Mouse (Mus musculus) hindbrain, embryonic 14.5 days (tissue): ENCODE results near the gene Ak5. TPM values are rescaled to one million over a fixed set of nuclear protein-coding genes. Genes with fewer than 3 reads are reported as not detected.
"Not testable (repeated sequence)": the region's sequence is repeated elsewhere in the genome, so short reads cannot be mapped to it uniquely, and the experiment has no call there.

Experiments
- ATAC-seq: fragments of 200-750 bp; cut with Nextera tagmentation; 2 replicates; pipeline ENCODE4 v1.8.0; 2017; ENCODE audit warnings: moderate number of reproducible peaks, mild to moderate bottlenecking, moderate TSS enrichment, moderate library complexity; ENCODE audit not compliant: low FRiP score
- DNase-seq: peaks from one replicate; pipeline ENCODE4 v3.0.0-alpha.2; 2015; ENCODE audit warnings: low spot score
- H3K27ac ChIP-seq: fragments of 300-500 bp; sonication (generic); 2 replicates; pipeline ENCODE4 v1.5.1; 2014; ENCODE audit warnings: mild to moderate bottlenecking, moderate library complexity
- H3K27me3 ChIP-seq: fragments of 300-500 bp; sonication (generic); 2 replicates; pipeline ENCODE4 v1.6.1; 2014; ENCODE audit warnings: mild to moderate bottlenecking, low read length, mixed read lengths; ENCODE audit not compliant: control insufficient read depth, insufficient read depth
- H3K36me3 ChIP-seq: fragments of 300-500 bp; sonication (generic); replicated peaks from 2 replicates; pipeline ENCODE4 v1.6.1; 2014; ENCODE audit not compliant: control insufficient read depth, insufficient read depth
- H3K4me1 ChIP-seq: fragments of 300-500 bp; sonication (generic); replicated peaks from 2 replicates; pipeline ENCODE4 v1.6.1; 2014; ENCODE audit warnings: antibody characterized with exemption, low read length, mixed read lengths; ENCODE audit not compliant: control insufficient read depth, insufficient read depth
- H3K4me2 ChIP-seq: fragments of 300-500 bp; sonication (generic); replicated peaks from 2 replicates; pipeline ENCODE4 v1.6.1; 2014; ENCODE audit warnings: mild to moderate bottlenecking, moderate library complexity
- H3K4me3 ChIP-seq: fragments of 300-500 bp; sonication (generic); replicated peaks from 2 replicates; pipeline ENCODE4 v1.5.1; 2014; ENCODE audit warnings: mild to moderate bottlenecking, low read length
- H3K9ac ChIP-seq: fragments of 300-500 bp; sonication (generic); 2 replicates; pipeline ENCODE4 v1.6.1; 2014
- H3K9me3 ChIP-seq: fragments of 300-500 bp; sonication (generic); 2 replicates; pipeline ENCODE4 v1.6.1; 2016; ENCODE audit warnings: low read length; ENCODE audit not compliant: control insufficient read depth
- WGBS: fragments of 180-500 bp; shearing (Covaris S2); extraction: QIAGEN DNeasy Blood & Tissue Kit; methylation state at CpG from one replicate; pipeline ENCODE4 v1.1.7; 2014; 5-methylcytosine and 5-hydroxymethylcytosine counted together
- polyA plus RNA-seq: library from polyadenylated mRNA; unstranded; fragments of >200 nt; fragmentation: Nextera tagmentation; extraction: Ambion mirVana; gene quantifications from 2 replicates; pipeline ENCODE4 v1.2.1, GENCODE M21; 2014

Gene Ak5
- polyA plus RNA-seq, 1 experiment from 2014 or later: 14.1 TPM

DNA sequence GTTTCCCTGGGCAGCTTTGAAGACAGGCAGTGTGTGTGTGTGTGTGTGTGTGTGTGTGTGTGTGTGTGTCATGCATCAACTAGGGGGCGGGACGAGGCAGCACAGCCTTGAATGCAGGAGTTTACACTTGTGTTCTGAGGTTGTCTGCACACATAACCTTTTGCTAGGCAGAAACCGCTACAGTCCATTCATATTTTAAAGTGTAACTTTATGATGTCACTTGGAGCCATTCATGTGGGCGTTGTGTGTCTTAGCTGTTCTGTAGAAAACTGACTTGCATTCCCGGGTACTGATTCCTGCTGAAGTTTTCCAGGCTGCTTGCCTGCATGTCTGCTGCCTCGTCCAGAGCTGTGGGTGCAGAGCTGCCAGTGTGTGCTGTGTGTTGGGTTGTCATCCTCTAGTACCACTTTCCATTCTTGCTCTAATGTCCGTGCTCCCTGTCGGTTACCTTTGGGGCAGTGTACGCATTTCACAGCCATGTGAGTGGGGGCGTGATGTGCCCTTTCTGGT is 206.1 kb downstream of the Ak5 start:
- DNase-seq (no peak), ATAC-seq (no peak)
- Histone ChIP-seq H3K4me2 (no peak overlapping the region), H3K9ac (no peak overlapping the region), H3K27me3 (no peaks in the 10 kb centered on the region), H3K4me1 (no peaks in the 10 kb centered on the region), H3K27ac (no peak overlapping the region), H3K36me3 (peaks cover 30% of the 10 kb centered on the region), H3K9me3 (no peaks in the 10 kb centered on the region), H3K4me3 (no peak overlapping the region)
- 91% methylated on average over 10 of the region's 10 CpGs for WGBS

DNA sequence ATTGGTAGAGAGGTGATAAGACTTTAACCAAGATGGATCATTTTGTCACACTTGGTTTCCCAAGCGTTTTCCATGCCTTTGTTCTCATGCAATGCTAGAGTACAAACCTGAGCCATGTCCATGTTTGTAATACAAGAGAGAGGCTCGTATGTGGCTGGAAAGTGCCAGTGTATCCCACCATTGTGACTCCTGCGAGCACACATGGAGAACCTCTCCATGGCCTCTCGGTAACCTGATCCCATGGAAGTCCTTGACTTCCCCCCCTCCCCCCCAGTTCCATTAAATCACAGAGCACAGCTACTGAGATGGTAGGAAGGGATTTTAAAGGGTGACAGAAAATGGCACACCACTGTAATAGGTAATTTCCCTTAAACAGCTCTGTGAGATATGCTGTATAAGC is 207.4 kb downstream of the Ak5 start:
- no peak overlapping the region for H3K27ac ChIP-seq
- H3K9ac ChIP-seq: no peak overlapping the region
- H3K27me3 ChIP-seq: no peaks in the 10 kb centered on the region
- H3K4me2 ChIP-seq: no peak overlapping the region
- no peak for DNase-seq
- WGBS: 69% methylated on average over 4 of the region's 4 CpGs
- no peaks in the 10 kb centered on the region for H3K4me1 ChIP-seq
- H3K4me3 ChIP-seq: no peak overlapping the region
- no peak for ATAC-seq
- H3K9me3 ChIP-seq: no peaks in the 10 kb centered on the region
- H3K36me3 ChIP-seq: peaks cover 43% of the 10 kb centered on the region

DNA sequence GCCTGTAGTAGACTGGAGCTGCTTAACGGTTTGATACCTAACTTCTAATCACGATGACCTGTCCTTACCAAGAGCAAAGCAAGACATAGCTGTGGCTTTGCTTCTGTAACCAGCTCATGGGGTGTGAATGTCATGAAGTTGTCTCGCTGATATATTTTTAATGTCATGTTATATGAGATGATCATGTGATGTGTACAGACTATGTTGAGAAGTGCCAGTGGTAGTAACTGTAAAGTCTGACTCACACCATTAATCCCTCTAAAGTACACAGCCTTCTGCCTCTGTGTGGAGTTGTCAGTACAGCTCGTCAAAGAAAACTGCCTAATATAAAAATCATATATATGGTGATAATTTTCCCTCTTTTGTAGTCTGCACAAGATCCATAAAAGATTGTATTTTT is 209.3 kb downstream of the Ak5 start:
- H3K27ac ChIP-seq, H3K27me3 ChIP-seq, H3K4me1 ChIP-seq, H3K9ac ChIP-seq, H3K9me3 ChIP-seq, H3K4me3 ChIP-seq, ATAC-seq, DNase-seq, H3K4me2 ChIP-seq: not testable (repeated sequence)
- 95% methylated on average over 4 of the region's 4 CpGs for WGBS
- H3K36me3 ChIP-seq: peaks cover 60% of the 10 kb centered on the region

DNA sequence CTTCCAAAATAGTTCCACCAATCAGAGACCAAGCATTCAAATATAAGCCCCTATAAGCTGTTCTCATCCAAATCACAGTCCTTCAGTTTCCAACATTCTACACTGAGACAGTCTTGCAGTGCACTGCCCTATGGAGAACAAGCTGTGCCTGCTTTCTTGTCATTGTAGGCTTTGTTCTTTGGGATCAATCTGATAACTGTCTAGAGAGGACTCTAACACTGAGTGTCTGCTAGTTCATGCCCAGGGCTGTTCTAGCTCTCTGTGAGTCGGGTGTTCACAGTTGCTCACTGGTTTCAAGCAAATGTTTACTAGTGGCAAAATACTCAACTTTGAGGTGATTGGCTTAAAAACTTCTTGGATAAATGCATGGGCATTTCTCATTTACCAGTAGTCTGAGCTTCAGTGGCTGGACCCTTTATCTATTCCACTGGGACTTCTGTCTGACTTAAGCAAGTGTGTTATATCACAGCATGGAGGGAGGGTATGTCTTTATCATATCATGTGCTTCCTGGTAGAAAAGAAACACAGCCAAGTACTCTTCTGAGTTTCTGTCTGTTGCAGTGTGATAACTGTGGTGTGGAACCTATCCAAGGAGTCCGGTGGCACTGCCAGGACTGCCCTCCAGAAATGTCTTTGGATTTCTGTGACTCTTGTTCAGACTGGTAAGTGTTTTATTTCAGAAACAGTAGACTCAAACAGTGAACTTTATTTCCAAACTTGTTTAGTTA is 210.7 kb downstream of the Ak5 start:
- no peak overlapping the region for H3K9ac ChIP-seq
- H3K36me3 ChIP-seq: peaks cover 66% of the 10 kb centered on the region
- H3K4me2 ChIP-seq: no peak overlapping the region
- no peak overlapping the region for H3K27ac ChIP-seq
- no peaks in the 10 kb centered on the region for H3K27me3 ChIP-seq
- no peaks in the 10 kb centered on the region for H3K4me1 ChIP-seq
- WGBS: 94% methylated on average over 2 of the region's 2 CpGs
- no peak overlapping the region for H3K4me3 ChIP-seq
- no peaks in the 10 kb centered on the region for H3K9me3 ChIP-seq
- no peak for ATAC-seq
- no peak for DNase-seq

DNA sequence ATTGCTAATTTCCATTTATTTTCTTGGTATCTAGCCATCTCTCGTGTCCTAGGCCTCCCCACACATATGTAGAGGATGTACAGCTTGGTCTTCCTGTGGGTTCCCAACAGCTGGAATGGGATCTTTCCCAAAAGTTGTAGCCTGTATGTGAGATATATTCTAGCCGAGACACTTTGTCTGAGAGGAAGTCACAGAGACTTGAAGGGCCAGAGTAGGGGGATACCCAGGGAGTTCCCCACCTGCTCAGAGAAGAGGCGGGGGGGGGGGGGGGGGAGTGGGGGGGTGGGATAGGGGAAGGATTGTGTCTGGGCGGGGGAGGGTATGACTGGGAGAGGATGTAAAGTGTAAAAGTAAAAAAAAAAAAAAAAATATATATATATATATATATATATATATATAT is 215.0 kb downstream of the Ak5 start:
- WGBS: 86% methylated on average over 3 of the region's 4 CpGs
- no peak overlapping the region for H3K9ac ChIP-seq
- no peaks in the 10 kb centered on the region for H3K27me3 ChIP-seq
- ATAC-seq: no peak
- H3K4me3 ChIP-seq: no peak overlapping the region
- no peaks in the 10 kb centered on the region for H3K4me1 ChIP-seq
- H3K27ac ChIP-seq: no peak overlapping the region
- peaks cover 75% of the 10 kb centered on the region for H3K36me3 ChIP-seq
- H3K9me3 ChIP-seq: no peaks in the 10 kb centered on the region
- H3K4me2 ChIP-seq: no peak overlapping the region
- DNase-seq: no peak

DNA sequence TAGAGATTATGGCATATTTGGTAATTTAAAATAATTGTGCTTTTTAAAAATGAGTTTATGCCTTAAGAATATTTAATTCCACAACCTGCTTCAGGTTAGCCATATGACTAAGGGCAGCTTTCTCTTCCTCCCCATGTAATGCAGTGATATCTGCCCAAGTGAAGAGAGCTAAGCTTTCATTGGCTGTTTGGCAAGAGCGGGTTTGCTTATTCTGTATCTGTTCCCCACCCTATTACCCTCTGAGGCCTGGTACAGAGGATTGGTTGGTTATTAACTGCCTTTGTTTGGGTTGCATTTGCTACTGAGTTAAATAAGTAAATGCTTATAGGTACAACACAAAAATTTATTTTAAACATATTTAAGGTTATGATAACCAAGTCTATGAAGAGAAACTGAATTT is 221.2 kb downstream of the Ak5 start:
- Histone ChIP-seq H3K4me1 (no peaks in the 10 kb centered on the region), H3K27me3 (no peaks in the 10 kb centered on the region), H3K4me3 (no peak overlapping the region), H3K36me3 (peaks cover 23% of the 10 kb centered on the region), H3K9me3 (no peaks in the 10 kb centered on the region), H3K4me2 (no peak overlapping the region), H3K27ac (no peak overlapping the region), H3K9ac (no peak overlapping the region)
- ATAC-seq (no peak), DNase-seq (no peak)
- 96% methylated on average over 1 of the region's 1 CpGs for WGBS

DNA sequence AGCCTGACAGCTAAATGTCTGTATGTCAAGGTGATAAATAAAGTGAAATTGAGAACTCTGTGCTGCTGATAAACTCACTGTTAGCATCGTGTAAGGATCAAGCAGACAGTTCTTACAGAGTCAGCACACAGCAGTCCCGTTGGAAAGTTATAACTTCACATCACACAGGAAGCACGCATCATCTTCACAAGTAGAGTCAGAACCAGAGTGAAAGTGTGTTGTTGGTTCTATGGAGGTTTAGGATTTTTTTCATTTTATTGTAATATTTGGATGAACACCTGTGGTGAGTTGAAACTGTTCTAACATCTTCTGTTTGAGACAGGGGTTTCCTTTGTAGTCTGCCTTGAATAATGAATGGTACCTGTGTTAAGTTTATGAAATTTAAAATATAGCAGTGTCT is 224.0 kb downstream of the Ak5 start:
- Histone ChIP-seq H3K4me3 (no peak overlapping the region), H3K36me3 (no peaks in the 10 kb centered on the region), H3K27ac (no peak overlapping the region), H3K9me3 (no peaks in the 10 kb centered on the region), H3K4me2 (no peak overlapping the region), H3K27me3 (no peaks in the 10 kb centered on the region), H3K9ac (no peak overlapping the region), H3K4me1 (no peaks in the 10 kb centered on the region)
- ATAC-seq (no peak), DNase-seq (no peak)
- 90% methylated on average over 3 of the region's 3 CpGs for whole genome bisulfite sequencing

DNA sequence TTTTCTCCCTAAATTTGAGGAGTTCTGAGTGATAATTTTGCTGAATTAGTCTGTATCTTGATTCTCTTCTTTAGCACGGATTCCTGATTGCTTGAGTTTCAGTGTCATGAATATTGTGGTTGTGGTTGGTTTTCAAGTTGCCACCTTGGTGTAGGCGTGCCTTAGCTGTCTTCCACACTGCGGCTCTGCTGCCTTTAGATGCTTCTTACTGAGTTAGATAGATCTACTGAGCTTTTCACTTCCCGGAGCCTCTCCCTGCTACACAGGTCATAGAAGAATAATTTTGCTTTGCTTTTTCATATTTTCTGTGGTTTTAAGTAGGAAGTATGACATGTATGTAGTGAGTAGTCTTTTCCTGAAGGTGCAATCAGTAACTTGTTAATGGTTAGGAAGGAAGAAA is 225.4 kb downstream of the Ak5 start:
- no peak overlapping the region for H3K9ac ChIP-seq
- H3K4me1 ChIP-seq: no peaks in the 10 kb centered on the region
- H3K9me3 ChIP-seq: no peaks in the 10 kb centered on the region
- H3K4me3 ChIP-seq: no peak overlapping the region
- H3K27ac ChIP-seq: no peak overlapping the region
- H3K27me3 ChIP-seq: no peaks in the 10 kb centered on the region
- WGBS: 96% methylated on average over 4 of the region's 4 CpGs
- H3K4me2 ChIP-seq: no peak overlapping the region
- no peaks in the 10 kb centered on the region for H3K36me3 ChIP-seq
- DNase-seq (no peak), ATAC-seq (no peak)

DNA sequence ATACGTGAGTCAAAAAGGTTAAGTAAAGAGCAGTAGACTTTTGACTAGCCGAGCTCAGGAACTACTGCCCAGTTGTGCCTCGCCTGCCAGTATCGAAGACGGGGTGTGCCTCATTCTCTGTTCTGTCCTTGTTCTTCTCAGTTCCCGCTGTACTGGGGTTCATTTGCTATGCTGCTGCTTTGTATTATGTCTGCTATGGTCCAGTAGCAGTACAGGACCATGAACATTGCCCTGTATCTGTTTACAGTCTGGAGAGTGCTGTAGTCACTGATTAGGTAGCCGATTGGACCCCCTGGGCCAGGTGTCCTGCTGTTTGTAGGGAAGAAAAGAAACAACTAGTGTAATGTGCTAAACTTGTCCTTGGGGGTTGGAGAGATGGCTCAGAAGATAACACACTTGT is 230.1 kb downstream of the Ak5 start:
- no peak overlapping the region for H3K4me2 ChIP-seq
- no peaks in the 10 kb centered on the region for H3K36me3 ChIP-seq
- no peak for ATAC-seq
- WGBS: 98% methylated on average over 7 of the region's 7 CpGs
- DNase-seq: no peak
- no peak overlapping the region for H3K27ac ChIP-seq
- no peaks in the 10 kb centered on the region for H3K27me3 ChIP-seq
- no peaks in the 10 kb centered on the region for H3K4me1 ChIP-seq
- H3K9ac ChIP-seq: no peak overlapping the region
- no peaks in the 10 kb centered on the region for H3K9me3 ChIP-seq
- no peak overlapping the region for H3K4me3 ChIP-seq

DNA sequence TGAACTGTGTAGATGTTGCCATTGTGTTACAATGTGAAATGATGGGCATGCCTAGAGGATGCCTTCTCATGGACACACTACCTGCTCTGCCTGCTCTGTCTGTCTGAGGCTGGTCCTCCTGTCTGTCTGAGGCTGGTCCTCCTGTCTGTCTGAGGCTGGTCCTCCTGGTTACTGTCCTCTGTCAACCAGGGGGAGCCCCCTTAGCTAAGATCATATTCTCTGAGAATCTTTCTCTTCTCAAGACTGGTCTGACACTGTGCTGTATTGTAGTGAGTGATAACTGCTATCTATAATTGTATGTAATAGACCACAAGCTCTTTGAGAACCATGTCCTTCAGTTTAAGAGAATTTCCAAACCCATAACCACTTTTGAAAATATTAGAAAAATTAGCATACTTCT is 232.6 kb downstream of the Ak5 start:
- DNase-seq (no peak), ATAC-seq (no peak)
- no peaks in the 10 kb centered on the region for H3K27me3 ChIP-seq
- H3K27ac ChIP-seq: no peak overlapping the region
- H3K4me1 ChIP-seq: no peaks in the 10 kb centered on the region
- no peaks in the 10 kb centered on the region for H3K9me3 ChIP-seq
- H3K9ac ChIP-seq: no peak overlapping the region
- no peaks in the 10 kb centered on the region for H3K36me3 ChIP-seq
- H3K4me2 ChIP-seq: no peak overlapping the region
- no peak overlapping the region for H3K4me3 ChIP-seq
